Mouse (Mus musculus) CH12.LX (cell line): ENCODE measurements around the gene Anxa4.

Experiments
- CTCF ChIP-seq, 2 experiments: IDR thresholded peaks in 1 of 2; conservative IDR thresholded peaks in 1 of 2; 2 replicates each; pipeline ENCODE4 v1.5.1; 2011 to 2012; ENCODE audit warnings: low read depth in 2 of 2, low read length in 2 of 2, improper control_type of control experiment in 1 of 2, inconsistent platforms in 1 of 2, mild to moderate bottlenecking in 1 of 2, moderate library complexity in 1 of 2
- EP300 ChIP-seq: IDR thresholded peaks from 2 replicates; pipeline ENCODE4 v1.6.1; 2011; ENCODE audit warnings: low read length, improper control_type of control experiment
- ETS1 ChIP-seq: conservative IDR thresholded peaks from 2 replicates; pipeline ENCODE4 v1.6.1; 2012; ENCODE audit warnings: low read depth, mild to moderate bottlenecking, inconsistent platforms, low read length, improper control_type of control experiment, moderate library complexity
- HCFC1 ChIP-seq: IDR thresholded peaks from 2 replicates; pipeline ENCODE4 v1.6.1; 2012; ENCODE audit warnings: low read depth, mild to moderate bottlenecking, inconsistent platforms, low read length, improper control_type of control experiment
- JUND ChIP-seq: conservative IDR thresholded peaks from 2 replicates; pipeline ENCODE4 v1.6.1; 2011; ENCODE audit warnings: low read depth, low read length, improper control_type of control experiment
- MAX ChIP-seq: IDR thresholded peaks from 2 replicates; pipeline ENCODE4 v1.6.1; 2011; ENCODE audit warnings: low read length, improper control_type of control experiment
- MEF2A ChIP-seq: IDR thresholded peaks from 2 replicates; pipeline ENCODE4 v1.6.1; 2014; ENCODE audit warnings: low read depth, mild to moderate bottlenecking, inconsistent platforms, low read length, improper control_type of control experiment, borderline replicate concordance
- NRF1 ChIP-seq: IDR thresholded peaks from 2 replicates; pipeline ENCODE4 v1.6.1; 2014; ENCODE audit warnings: low read depth, mild to moderate bottlenecking, inconsistent platforms, low read length, improper control_type of control experiment, moderate library complexity
- POLR2A ChIP-seq: IDR thresholded peaks from 2 replicates; pipeline ENCODE4 v1.6.1; 2011; ENCODE audit warnings: low read depth, mild to moderate bottlenecking, improper control_type of control experiment, low read length
- ZC3H11A ChIP-seq: IDR thresholded peaks from 2 replicates; pipeline ENCODE4 v1.6.1; 2012; ENCODE audit warnings: low read depth, mild to moderate bottlenecking, inconsistent platforms, low read length, improper control_type of control experiment
- ZKSCAN1 ChIP-seq: IDR thresholded peaks from 2 replicates; pipeline ENCODE4 v1.6.1; 2012; ENCODE audit warnings: low read depth, inconsistent platforms, low read length, improper control_type of control experiment, borderline replicate concordance
- ZNF384 ChIP-seq: IDR thresholded peaks from 2 replicates; pipeline ENCODE4 v1.6.1; 2012; ENCODE audit warnings: low read depth, low read length, improper control_type of control experiment, inconsistent platforms

DNA sequence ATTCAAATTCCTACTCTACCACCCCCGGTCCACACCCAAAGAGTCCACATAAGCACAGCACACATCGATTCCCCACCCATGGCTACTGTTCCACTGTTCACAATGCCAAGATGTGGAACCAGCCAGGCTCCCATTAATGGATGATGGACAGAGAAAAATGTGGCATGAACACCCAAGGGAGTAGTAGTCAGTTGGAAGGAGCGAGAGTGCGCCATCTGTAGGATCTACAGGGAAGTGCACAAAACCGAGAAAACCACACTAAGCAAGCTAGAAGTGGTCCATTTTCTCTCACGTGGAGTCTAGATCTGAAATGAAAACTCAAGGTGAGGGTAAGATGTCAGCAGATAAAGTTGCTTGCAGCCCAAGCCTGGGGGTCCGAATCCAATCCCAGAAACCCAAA, 27.3 kb upstream of the Anxa4 start:
- TF ChIP-seq MEF2A, result no peak
- peak; percentile 74 to 83 for TF ChIP-seq CTCF (conservative IDR thresholded peaks at IDR 0.05 in 1 of 2, IDR thresholded peaks at IDR 0.05 in 1 of 2; ENCODE audit: low read depth in 2 of 2, low read length in 2 of 2)
- no peak for TF ChIP-seq HCFC1
- TF ChIP-seq JUND, result no peak
- TF ChIP-seq ZNF384, result no peak
- TF ChIP-seq ZC3H11A, result no peak
- TF ChIP-seq ETS1, result no peak
- no peak for TF ChIP-seq NRF1
- TF ChIP-seq MAX, result no peak
- no peak for TF ChIP-seq EP300
- no peak for TF ChIP-seq POLR2A
- TF ChIP-seq ZKSCAN1, result no peak
